Mouse (Mus musculus) gastrocnemius, adult 18-20 months (tissue): Measurements from ENCODE around the gene Mblac2. TPM values are rescaled to one million over a fixed set of nuclear protein-coding genes. Genes with fewer than 3 reads are reported as not detected.
A peak's percentile ranks its signal among the peaks of the same experiment; 100 is the strongest.

Experiments used
- DNase-seq: peaks from one replicate; pipeline ENCODE4 v3.0.0; 2021; ENCODE audit warnings: low spot score
- total RNA-seq, 2 experiments: library from RNA; stranded (reverse); gene quantifications; 2 replicates each; pipeline ENCODE4 v1.2.3; 2021

Gene Mblac2
- total RNA-seq, 2 experiments from 2014 or later, result 1.7 to 1.8 TPM

- DNase-seq, result no peak
These were observed 25.5 kb downstream of the Mblac2 start for GRCm38 (mm10) chr13:81736606-81737005.

DNA sequence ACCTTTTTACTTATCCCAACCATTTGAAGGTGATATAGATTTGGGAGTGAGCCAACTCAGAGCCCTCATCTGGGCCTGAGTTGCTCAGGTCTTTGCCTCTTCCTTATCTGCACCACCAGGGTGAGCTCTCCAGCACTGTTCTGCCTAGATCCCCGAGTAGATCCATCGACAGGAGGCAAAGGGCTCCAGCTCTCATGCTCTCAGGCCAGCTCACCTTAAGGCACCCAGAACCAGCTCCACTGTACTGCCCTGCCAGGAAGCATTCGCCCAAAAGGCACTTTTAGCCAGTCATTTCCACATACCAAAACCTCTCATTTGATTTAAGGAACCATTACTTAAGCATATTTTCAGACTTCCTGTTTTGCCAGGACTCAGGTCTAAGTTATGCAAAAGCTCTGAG lies 29.8 kb downstream of the Mblac2 start:
- no peak for DNase-seq

DNA sequence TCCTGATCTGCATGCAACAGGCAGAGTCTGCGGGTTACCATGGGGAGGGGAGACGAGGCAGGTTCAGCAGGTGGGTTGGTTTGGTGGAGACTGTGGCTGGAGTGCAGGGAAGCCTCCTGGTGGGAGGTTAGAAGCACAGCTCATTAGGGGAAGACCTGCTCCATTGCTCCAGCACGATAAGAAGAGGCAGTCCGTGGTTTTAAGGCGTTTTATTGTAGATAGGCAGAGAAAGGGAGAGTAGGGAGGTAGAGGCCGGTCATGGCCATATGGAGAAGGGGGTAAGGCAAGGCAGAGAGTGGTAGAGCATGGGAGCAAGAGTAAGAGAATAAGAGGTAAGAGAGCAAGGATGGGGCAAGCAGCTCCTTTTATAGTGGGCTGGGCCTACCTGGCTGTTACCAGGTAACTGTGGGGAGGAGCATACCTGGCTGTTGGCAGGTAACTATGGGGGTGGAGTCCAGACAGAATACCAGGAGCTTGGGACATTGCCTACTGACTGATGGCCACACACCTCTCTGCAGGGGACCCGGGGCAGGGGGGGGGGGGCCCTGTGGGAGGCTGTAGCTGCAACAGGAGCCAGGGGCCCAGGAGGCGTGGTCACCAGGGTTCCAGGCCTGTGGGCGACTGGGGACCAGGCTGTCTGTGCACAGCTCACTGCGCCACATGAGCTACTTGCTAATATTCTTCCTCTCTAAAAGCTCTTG lies 32.4 kb downstream of the Mblac2 start:
- DNase-seq, result no peak

GRCm38 (mm10) chr13:81744092-81744396 lies 32.9 kb downstream of the Mblac2 start:
- DNase-seq, result no peak

DNA sequence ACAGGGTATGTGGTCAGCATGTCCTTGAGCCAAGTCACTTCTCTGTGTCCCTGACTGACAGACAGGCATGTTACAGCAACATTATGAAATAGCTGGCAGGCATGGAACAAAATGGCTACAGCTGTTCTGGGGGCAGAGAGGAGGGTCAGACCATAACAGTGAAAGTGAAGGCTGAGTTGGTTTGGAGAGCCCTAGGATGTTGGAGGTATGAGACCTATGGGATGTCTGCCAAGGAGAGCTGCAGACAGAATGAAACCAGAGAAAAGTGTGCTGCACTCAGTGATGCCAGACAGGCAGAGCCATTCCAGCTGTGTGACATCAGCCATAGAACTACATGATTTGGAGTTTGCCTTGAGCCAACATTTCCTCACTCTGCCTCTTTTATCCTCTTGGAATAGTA lies 43.7 kb downstream of the Mblac2 start:
- no peak for DNase-seq

DNA sequence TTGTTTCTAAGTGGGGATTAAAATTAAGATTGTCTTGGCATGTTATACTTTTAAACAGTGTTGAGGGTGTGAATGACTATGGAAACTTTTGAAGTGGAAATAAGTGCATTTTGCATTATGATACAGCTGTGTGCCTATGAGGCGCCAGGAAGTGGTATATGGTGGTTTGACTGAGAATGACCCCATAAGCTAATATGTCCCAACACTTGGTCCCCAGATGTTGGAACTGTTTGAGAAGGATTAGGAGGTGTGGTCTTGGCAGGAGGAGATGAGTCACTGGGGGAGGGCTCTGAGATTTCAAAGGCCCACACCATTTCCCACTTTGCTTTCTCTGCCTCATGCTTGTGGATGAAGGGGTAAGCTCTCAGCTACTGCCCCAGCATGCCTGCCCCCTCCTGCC lies 44.2 kb downstream of the Mblac2 start:
- no peak for DNase-seq

- no peak for DNase-seq
These were observed 46.0 kb downstream of the Mblac2 start for GRCm38 (mm10) chr13:81757058-81757660.

DNA sequence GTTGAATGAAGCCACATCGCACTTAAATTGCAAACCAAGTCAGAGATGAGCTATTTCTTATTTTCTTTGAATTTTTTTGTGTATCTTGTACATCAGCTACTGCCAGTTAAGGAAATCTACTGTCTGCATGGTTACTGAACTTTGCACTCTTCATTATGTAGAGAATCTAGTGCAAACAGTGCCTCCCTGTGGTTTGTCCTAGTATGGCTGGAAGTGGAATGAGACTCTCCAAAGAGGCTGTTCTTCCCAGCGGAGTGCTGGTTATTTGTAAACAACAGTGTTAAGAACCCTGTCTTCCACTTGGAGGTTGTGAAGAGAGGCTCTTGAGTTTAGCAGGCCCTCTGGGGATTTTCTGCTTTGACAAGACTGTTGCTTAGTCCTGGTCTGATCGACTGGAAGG lies 49.2 kb downstream of the Mblac2 start:
- peak; percentile 30 for DNase-seq

- DNase-seq, result peak; percentile 30
These were observed 50.5 kb downstream of the Mblac2 start for GRCm38 (mm10) chr13:81761566-81762186.

DNA sequence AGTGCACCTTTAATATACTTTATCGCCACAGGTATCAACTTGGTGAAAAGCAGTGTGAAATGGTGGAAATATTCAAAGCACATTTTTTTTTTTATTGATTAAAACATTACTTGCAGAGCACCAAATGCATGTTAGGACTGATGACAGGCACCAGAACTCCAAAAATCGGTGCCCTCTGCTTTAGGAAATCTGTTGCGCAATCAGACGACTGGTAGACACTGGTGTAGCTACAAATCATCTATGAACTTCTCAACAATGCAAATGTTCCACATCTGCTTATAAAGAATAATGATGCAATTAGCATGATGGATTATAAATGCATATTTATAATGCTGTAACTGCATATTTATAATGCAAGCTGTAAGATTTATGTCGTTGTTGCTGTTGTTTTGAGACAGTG lies 53.0 kb downstream of the Mblac2 start:
- no peak for DNase-seq

DNA sequence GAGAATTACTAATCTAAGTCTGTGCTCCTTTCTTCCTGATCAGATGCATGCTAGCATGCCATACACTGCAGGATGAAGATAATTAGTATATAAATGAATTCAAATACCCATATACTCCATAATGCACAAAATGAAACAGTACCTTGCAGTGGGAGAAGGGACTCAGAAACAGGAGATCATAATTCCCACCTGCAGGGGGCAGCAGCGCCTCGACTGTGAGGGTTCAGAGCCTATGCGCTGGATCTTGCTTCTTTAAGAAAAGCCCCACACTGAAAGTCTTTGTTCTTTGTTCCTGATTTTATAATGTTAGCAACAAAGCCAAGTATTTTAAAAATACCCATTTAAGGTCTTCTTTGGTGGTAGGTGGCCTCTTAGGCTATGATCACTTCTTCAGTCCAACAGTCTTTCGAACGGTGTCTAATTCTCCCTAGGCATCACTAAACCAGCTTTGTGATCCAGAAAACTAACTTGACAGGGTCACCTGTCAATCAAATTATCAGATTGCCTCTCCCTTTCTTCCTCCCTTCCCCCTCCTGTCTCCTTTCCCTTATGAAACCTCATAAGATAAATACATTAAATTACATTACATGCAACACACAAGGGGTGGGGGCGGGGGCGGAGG lies 56.0 kb downstream of the Mblac2 start:
- peak; percentile 51 for DNase-seq

DNA sequence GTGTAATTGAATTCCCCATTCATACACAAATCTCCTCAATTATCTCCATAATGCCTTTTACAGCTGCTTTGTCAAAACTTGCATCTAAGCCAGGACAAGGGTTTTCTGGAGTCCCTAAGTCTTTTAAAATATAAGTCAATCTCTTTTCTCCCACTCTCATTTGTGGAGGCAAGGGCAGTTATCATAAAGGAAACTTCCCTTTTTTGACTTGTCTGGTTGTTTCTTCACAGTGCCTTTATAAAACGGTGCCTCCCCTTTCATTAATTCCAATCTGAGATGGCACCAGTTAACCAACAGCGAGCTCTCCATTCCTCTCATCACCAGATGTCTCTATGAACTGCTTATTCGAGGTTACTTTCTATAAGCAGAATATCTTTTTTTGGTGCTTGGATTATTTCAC lies 65.1 kb downstream of the Mblac2 start:
- DNase-seq, result no peak

DNA sequence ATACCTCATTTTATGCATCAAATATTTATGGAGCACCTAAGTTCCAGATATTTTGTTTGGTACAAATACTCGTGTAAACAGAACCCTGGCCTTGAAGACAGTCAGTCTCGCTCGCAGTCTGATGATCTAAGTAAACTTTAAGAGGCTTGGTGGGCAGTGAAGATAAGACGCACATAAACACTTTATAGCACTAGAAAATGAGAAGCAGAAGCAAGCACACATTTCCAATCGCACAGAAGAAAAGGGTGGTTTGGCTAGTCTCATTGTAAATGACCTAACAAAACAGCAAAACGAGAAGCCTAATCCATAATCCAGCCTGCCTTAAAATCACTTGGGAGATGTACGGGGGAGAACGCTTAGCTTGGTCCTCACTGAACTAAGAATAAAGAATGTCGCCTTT lies 71.3 kb downstream of the Mblac2 start:
- no peak for DNase-seq

GRCm38 (mm10) chr13:81782971-81783404 lies 71.8 kb downstream of the Mblac2 start, which contains the start of gene Cetn3:
Gene Cetn3, plus strand, starts transcription at chr13:81783077.
- peak; percentile 94 for DNase-seq

- DNase-seq, result peak; percentile 97
These were observed 72.5 kb downstream of the Mblac2 start for GRCm38 (mm10) chr13:81783405-81784342.

DNA sequence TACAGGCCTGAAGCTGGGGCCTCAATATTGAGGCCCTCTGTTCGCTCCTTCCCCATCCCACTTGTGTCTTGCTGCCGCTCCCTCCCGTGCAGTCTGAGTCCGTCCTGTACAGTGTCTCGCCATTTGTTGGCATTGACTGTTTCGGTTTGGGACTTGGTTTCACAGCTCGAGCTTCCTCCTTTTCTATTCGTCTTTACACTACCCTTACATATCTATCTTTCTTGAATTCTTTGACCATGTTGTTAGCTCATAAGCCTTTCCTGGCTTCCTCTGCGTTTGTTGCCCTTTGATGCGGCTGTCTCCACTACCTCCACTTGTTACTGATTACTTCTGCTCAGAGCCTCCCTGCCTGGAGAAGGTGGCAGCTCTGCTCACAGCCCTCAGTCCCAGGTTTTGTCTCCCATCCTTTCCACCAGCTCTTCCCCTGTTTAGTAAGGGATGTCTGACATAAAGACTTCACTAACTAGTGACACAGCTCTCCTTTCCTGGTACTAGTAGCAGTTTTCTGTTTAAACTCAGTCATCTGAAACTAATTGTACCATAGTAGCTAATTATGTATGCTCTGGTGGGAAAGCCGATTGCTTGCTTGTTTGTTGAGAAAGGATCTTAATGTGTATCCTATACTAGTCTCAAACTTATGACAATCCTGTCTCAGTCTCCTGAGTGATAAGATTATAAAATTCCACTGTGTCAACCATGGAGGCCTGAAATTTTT lies 74.8 kb downstream of the Mblac2 start:
- DNase-seq, result no peak

DNA sequence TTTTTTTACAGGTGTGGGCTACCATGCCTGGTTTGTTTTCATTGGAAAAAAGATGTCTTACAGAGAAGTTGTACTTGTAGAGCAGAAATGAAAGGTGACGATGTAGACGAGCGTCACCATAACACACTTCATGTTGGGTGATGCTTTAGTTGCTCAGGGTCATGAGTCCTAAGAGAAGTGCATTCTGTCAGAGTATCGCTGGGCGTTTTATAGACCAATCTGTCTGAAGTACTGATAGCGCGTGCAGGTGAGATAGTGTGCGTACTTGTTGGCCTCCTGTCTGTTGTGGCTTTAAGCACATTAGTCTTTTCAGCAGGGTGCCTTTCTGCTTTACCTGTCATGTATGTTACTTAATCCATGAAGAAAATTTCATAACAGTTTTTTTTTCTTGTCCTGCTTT lies 79.0 kb downstream of the Mblac2 start:
- DNase-seq, result no peak

DNA sequence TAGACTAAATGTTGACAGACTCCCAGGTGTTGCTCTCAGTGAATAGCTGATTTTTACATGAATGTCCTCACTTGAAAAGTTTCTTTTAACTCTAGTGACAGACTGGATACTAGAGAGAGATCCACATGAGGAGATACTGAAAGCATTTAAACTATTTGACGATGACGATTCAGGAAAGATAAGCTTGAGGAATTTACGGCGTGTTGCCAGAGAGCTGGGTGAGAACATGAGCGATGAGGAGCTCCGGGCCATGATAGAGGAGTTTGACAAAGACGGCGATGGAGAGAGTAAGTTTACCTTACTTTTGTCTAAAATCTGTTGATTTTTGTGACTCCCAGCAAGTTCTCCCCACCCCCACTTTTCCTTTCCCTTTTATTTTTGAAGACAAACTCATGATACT lies 80.7 kb downstream of the Mblac2 start:
- no peak for DNase-seq

GRCm38 (mm10) chr13:81793850-81794249 lies 82.7 kb downstream of the Mblac2 start:
- DNase-seq, result no peak

GRCm38 (mm10) chr13:81801121-81801520 lies 90.0 kb downstream of the Mblac2 start:
- no peak for DNase-seq
